Mouse (Mus musculus) R1 (cell line): ENCODE data around the gene C130073F10Rik.
"Not testable (repeated sequence)": the region's sequence is repeated elsewhere in the genome, so short reads cannot be mapped to it uniquely, and the experiment has no call there.

Experiments used
- DNase-seq: peaks from one replicate; pipeline ENCODE4 v3.0.0-alpha.2; 2018; ENCODE audit warnings: low read depth, low spot score

C130073F10Rik gene

GRCm38 (mm10) chr4:101893656-101894420, at the start of gene C130073F10Rik:
Gene C130073F10Rik (minus strand): TSS chr4:101893789.
- peak; percentile 74 for DNase-seq

DNA sequence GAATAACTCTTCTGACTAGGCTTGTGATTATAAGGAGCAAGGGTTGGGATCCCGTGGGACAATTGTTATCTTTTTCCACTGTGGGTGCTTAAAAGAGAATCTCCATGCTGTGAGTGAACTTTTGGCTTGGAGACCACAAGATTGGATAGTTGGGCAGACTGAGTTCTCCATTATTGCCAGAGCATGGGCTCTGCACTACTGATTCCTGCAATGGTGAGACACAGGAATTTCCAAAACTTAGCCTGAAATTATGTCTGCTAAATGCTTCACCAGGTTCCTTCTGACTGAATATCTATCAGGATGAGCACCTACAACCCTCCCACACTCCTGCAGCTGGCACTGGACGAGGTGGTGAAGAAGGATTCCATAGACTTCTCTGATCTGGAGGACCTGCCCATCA, 46.5 kb upstream of the C130073F10Rik start, which contains the start of gene Gm12794:
Gene Gm12794, plus strand, starts transcription at position 301 of the 400 bp plus-strand sequence.
- not testable (repeated sequence) for DNase-seq

- not testable (repeated sequence) for DNase-seq
Observed at GRCm38 (mm10) chr4:101908821-101909220, 15.2 kb upstream of the C130073F10Rik start, which contains the start of gene Gm12800. Gene Gm12800 (plus strand): TSS chr4:101909121.

DNA sequence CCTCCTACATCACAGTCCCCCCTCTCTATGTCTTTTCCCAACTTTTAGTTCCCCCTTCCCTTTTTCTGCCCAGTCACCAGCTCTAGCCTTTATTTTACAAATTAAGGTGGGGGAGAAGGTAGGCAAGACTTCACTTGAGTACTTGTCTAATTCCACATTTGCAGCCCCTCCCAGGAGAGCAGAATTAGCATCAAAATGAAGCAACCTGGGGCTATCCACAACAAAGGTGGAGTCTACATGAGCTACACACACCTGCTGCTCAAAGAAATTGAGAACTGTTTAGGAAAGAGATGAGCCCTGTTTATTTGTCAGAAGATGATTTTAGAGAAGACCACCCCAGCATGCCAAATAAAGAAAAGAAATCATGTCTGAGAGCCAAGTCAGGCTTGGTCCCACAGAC, 4.2 kb downstream of the C130073F10Rik start:
- DNase-seq = peak; percentile 99

DNA sequence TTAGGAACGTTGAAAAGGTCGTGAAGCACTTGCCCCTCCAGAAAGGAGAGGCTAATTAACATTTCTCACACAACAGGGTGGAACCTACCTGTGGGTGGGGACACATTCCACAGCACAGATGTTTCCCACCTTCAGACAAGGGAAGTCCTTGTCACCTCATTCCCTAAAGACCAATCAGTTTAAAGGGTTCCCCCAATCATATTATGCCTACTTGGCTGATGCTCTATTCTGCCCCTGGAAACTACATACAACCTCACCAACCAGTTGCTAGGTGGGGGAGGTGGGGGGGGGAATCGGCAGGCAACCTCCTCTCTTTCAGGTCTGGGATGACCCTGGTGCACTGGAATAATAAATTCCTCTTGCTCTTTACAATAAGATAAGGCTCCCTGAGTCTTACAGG, 9.9 kb downstream of the C130073F10Rik start:
- peak; percentile 99 for DNase-seq

- DNase-seq = not testable (repeated sequence)
Observed at GRCm38 (mm10) chr4:101875687-101876086, 17.9 kb downstream of the C130073F10Rik start.

DNA sequence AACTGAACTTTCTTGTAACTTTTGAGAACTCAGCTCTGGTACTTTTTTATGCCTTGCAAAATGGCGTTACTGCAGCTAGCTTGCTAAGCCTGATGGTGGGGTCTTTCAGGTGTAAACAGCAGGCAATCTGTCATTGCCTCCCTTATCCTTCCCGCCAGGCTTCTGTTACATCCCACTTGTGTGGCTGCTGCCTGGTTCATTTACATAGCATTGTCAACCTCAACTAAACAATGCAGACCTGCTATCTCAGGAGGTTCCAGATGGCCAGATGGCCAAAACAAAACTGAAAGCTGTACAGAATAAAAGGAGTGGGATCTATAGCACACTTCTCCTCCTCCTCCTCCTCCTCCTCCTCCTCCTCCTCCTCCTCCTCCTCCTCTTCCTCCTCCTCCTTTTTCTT, 21.6 kb downstream of the C130073F10Rik start:
- DNase-seq = peak; percentile 87

GRCm38 (mm10) chr4:101862289-101862688, 31.3 kb downstream of the C130073F10Rik start:
- peak; percentile 72 for DNase-seq

GRCm38 (mm10) chr4:101860873-101861272, 32.7 kb downstream of the C130073F10Rik start:
- peak; percentile 94 for DNase-seq

GRCm38 (mm10) chr4:101850908-101851307, 42.7 kb downstream of the C130073F10Rik start:
- DNase-seq = peak; percentile 74

DNA sequence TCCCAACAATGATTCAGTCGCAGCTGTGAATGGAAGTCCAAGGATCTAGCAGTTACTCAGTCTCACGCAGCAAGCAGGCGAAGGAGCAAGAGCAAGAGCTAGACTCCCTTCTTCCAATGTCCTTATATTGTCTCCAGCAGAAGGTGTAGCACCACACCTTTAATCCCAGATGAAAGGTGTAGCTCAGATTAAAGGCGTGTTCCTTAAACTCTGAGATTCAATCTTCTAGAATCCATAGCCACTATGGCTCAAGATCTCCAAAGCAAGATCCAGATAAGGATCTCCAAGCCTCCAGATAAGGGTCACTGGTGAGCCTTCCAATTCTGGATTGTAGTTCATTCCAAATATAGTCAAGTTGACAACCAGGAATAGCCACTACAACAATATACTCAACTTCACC, 49.7 kb downstream of the C130073F10Rik start, which contains the start of gene B020004J07Rik:
Gene B020004J07Rik, minus strand, starts transcription at position 101 of the 400 bp plus-strand sequence.
- DNase-seq = not testable (repeated sequence)
